Mouse (Mus musculus): ENCODE results near the gene Wasf1. TPM values are rescaled to one million over a fixed set of nuclear protein-coding genes. Genes with fewer than 3 reads are reported as not detected.

Gene Wasf1
- polyA plus RNA-seq, 1 experiment from 2014 or later, result 3.2 TPM

- no peaks in the 10 kb centered on the region for H3K4me1 ChIP-seq (replicated peaks; ENCODE audit: control insufficient read depth, insufficient read depth)
- no peaks in the 10 kb centered on the region for H3K27me3 ChIP-seq (ENCODE audit: control insufficient read depth, insufficient read depth, low read length)
- H3K9ac ChIP-seq (ENCODE audit: low read length), result no peak overlapping the region
- no peak overlapping the region for H3K4me3 ChIP-seq (ENCODE audit: low read depth, low read length)
- H3K36me3 ChIP-seq (ENCODE audit: control insufficient read depth, insufficient read depth, low read length), result no peaks in the 10 kb centered on the region
- H3K27ac ChIP-seq (replicated peaks), result no peak overlapping the region
- TF ChIP-seq CTCF (IDR thresholded peaks at IDR 0.05; ENCODE audit: low read depth) (no peak; the same call in 1 of the 2 replicates), EP300 (optimal IDR thresholded peaks at IDR 0.05) (no peak)
- ATAC-seq (ENCODE audit: low FRiP score, low TSS enrichment) (no peak; the same call in 1 of the 2 replicates), DNase-seq (ENCODE audit: low spot score) (no peak)
- H3K4me2 ChIP-seq (replicated peaks; ENCODE audit: low read depth), result no peak overlapping the region
- H3K9me3 ChIP-seq (ENCODE audit: control insufficient read depth, low read length), result no peaks in the 10 kb centered on the region
- 17% methylated on average over 10 of the region's 13 CpGs for WGBS
Measured at GRCm38 (mm10) chr10:40985350-40985749, 102.1 kb downstream of the Wasf1 start.

Other genes with a start within 250 kb of the Wasf1 start
- 1.9 and 2.2 TPM in 2 replicates for gene Mettl24, start 200.2 kb upstream of the Wasf1 start, polyA plus RNA-seq (2015; fragmentation: Nextera tagmentation; extraction: Ambion mirVana)
- gene Cdc40, start 164 bp upstream of the Wasf1 start, polyA plus RNA-seq (2015; fragmentation: Nextera tagmentation; extraction: Ambion mirVana), result 11.7 and 12.0 TPM in 2 replicates
- gene Gpr6, start 188.8 kb downstream of the Wasf1 start, polyA plus RNA-seq (2015; fragmentation: Nextera tagmentation; extraction: Ambion mirVana), result 0.07 and 0.11 TPM in 2 replicates